8 mouse cellular contexts compared by ENCODE assay signal in the genomic region with DNA sequence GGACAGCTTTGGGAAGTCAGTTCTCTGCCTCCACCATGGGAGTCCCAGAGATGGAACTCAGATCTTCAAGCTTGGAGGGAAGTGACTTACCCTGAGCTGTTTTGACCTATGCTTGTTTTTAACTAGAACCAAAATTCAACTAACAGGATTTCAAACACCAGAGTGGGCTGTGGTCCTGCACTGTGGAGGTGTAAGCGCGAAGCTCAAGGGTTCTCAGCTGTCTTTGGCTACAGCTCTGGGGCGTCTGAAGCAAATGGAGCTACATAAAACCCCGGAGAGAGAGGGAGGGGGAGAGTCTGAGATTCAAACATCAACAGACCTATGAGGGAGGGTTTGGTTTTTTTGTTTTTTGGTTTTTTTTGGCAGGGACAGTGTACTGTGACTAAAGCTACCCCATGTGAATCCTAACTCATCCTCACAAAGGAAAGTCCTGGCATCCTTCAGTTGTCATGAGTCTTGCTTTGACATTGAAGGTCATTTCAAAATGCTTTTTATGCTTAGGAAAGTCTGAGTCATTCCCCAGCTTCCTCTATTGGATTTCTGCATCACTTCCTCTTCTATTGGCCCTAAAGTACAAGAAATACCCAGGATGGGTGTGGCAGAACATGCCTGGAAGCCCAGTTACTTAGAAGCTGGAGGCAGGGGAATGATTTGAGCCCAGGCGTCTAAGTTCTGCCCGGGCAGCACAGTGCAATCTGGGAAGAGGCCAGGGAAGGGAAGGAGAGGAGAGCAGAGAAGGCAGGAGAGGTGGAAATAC. TPM values are rescaled to one million over a fixed set of nuclear protein-coding genes. Genes with fewer than 3 reads are reported as not detected.
DNase-seq lines count a peak whose midpoint lies in the region; ATAC-seq and TF ChIP-seq lines count a peak whose summit lies in the region.

No protein-coding gene starts in this region.

- 38% methylated on average over 6 of the region's 6 CpGs for WGBS in heart, postnatal 0 days
- 31% methylated on average over 6 of the region's 6 CpGs for WGBS in lung, postnatal 0 days

- 0 out of 2 replicates have a peak overlapping the region, but pooled peaks have one; percentile 32 for H3K9ac ChIP-seq in heart, postnatal 0 days (replicated peaks; ENCODE audit: low read depth, low read length)
- H3K9ac ChIP-seq in lung, postnatal 0 days (replicated peaks; ENCODE audit: low read depth), result no peak overlapping the region

- no peaks in the 10 kb centered on the region for H3K27me3 ChIP-seq in heart, postnatal 0 days (ENCODE audit: control insufficient read depth, insufficient read depth, low read length)
- no peaks in the 10 kb centered on the region for H3K27me3 ChIP-seq in lung, postnatal 0 days (replicated peaks; ENCODE audit: insufficient read depth, low read length)

- peak; percentile 94; the same call in 1 of the 2 replicates for TF ChIP-seq EP300 in heart, postnatal 0 days (IDR thresholded peaks at IDR 0.05; ENCODE audit: low read depth)
- TF ChIP-seq EP300 in lung, postnatal 0 days (IDR thresholded peaks at IDR 0.05), result peak; percentile 100

- no peak overlapping the region for H3K4me3 ChIP-seq in heart, postnatal 0 days (ENCODE audit: low read depth, low read length)
- no peak overlapping the region for H3K4me3 ChIP-seq in lung, postnatal 0 days (ENCODE audit: low read depth, low read length)

- H3K36me3 ChIP-seq in heart, postnatal 0 days (replicated peaks; ENCODE audit: control insufficient read depth, insufficient read depth, low read length), result no peaks in the 10 kb centered on the region
- no peaks in the 10 kb centered on the region for H3K36me3 ChIP-seq in lung, postnatal 0 days (ENCODE audit: insufficient read depth, low read length)

- ATAC-seq in heart, postnatal 0 days (ENCODE audit: insufficient read depth, low read depth), result peak; percentile 67
- ATAC-seq in lung, postnatal 0 days, result peak; percentile 71

- peak overlapping the region; percentile 90 for H3K27ac ChIP-seq in heart, postnatal 0 days (ENCODE audit: low read depth)
- H3K27ac ChIP-seq in lung, postnatal 0 days (ENCODE audit: low read length), result peak overlapping the region; percentile 95

- H3K9me3 ChIP-seq in heart, postnatal 0 days (replicated peaks; ENCODE audit: control insufficient read depth, low read length), result no peaks in the 10 kb centered on the region
- no peaks in the 10 kb centered on the region for H3K9me3 ChIP-seq in lung, postnatal 0 days (ENCODE audit: low read length)

- peak; percentile 75 for DNase-seq in kidney, adult 9 months
- no peak for DNase-seq in kidney, adult 18-20 months
- DNase-seq in ZHBTc4 (ENCODE audit: low read depth, low spot score), result peak; percentile 82
- peak; percentile 94 for DNase-seq in heart, postnatal 0 days (ENCODE audit: low spot score)
- DNase-seq in lung, postnatal 0 days (ENCODE audit: low spot score), result peak; percentile 98
- DNase-seq in urinary bladder, postnatal 4 days (ENCODE audit: low spot score in 2 of 2), result no peak
- DNase-seq in urinary bladder, adult 2 months (ENCODE audit: low spot score), result no peak
- no peak for DNase-seq in spleen, postnatal 10 days (ENCODE audit: low spot score in 2 of 2)

- no peak overlapping the region for H3K4me2 ChIP-seq in heart, postnatal 0 days (ENCODE audit: low read depth, low read length)
- no peak overlapping the region for H3K4me2 ChIP-seq in lung, postnatal 0 days (replicated peaks; ENCODE audit: low read depth, low read length)

- H3K4me1 ChIP-seq in heart, postnatal 0 days (ENCODE audit: control insufficient read depth, insufficient read depth), result peaks cover 21% of the 10 kb centered on the region
- peaks cover 21% of the 10 kb centered on the region for H3K4me1 ChIP-seq in lung, postnatal 0 days (ENCODE audit: insufficient read depth, low read depth, low read length)

- TF ChIP-seq CTCF in heart, postnatal 0 days (IDR thresholded peaks at IDR 0.05; ENCODE audit: low read depth), result no peak
- no peak for TF ChIP-seq CTCF in lung, postnatal 0 days (IDR thresholded peaks at IDR 0.05)

RNA-seq across cellular contexts. Expression of gene Mcl1, which starts 8.1 kb away (rescaled TPM):
- 213 and 278 TPM in 2 replicates for total RNA-seq in heart, postnatal 0 days (2014; rRNA removed; ENCODE audit: low replicate concordance)
- polyA plus RNA-seq in heart, postnatal 0 days (2015; fragmentation: Nextera tagmentation; extraction: Ambion mirVana), result 50.1 and 51.9 TPM in 2 replicates
- polyA plus RNA-seq in lung, postnatal 0 days (2015; fragmentation: Nextera tagmentation; extraction: Ambion mirVana), result 99.6 and 101 TPM in 2 replicates
- 90.3 and 106 TPM in 2 replicates for polyA plus RNA-seq in urinary bladder, adult 2 months (2012; rRNA removed)

RNA-seq across cellular contexts. Expression of gene Ensa, which starts 25.7 kb away (rescaled TPM):
- 43.3 and 49.6 TPM in 2 replicates for total RNA-seq in heart, postnatal 0 days (2014; rRNA removed; ENCODE audit: low replicate concordance)
- 38.5 and 40.6 TPM in 2 replicates for polyA plus RNA-seq in heart, postnatal 0 days (2015; fragmentation: Nextera tagmentation; extraction: Ambion mirVana)
- polyA plus RNA-seq in lung, postnatal 0 days (2015; fragmentation: Nextera tagmentation; extraction: Ambion mirVana), result 48.2 and 52.0 TPM in 2 replicates
- polyA plus RNA-seq in urinary bladder, adult 2 months (2012; rRNA removed), result 31.6 and 45.7 TPM in 2 replicates

RNA-seq across cellular contexts. Expression of gene Adamtsl4, which starts 37.3 kb away (rescaled TPM):
- total RNA-seq in heart, postnatal 0 days (2014; rRNA removed; ENCODE audit: low replicate concordance), result 20.2 and 23.8 TPM in 2 replicates
- polyA plus RNA-seq in heart, postnatal 0 days (2015; fragmentation: Nextera tagmentation; extraction: Ambion mirVana), result 7.5 and 11.2 TPM in 2 replicates
- polyA plus RNA-seq in lung, postnatal 0 days (2015; fragmentation: Nextera tagmentation; extraction: Ambion mirVana), result 11.8 and 13.2 TPM in 2 replicates
- 52.4 and 58.8 TPM in 2 replicates for polyA plus RNA-seq in urinary bladder, adult 2 months (2012; rRNA removed)

Comparison
In these comparisons a context has a peak if more than half of its experiments do, and no peak if none do; other contexts are left out.
1. DNase-seq: peak in kidney, adult 9 months (single experiment), ZHBTc4 (single experiment), heart, postnatal 0 days (single experiment) and lung, postnatal 0 days (single experiment); none in kidney, adult 18-20 months (single experiment), urinary bladder, postnatal 4 days (0 of 2), urinary bladder, adult 2 months (single experiment) and spleen, postnatal 10 days (0 of 2).